Mouse (Mus musculus): ENCODE results near the gene Acp1. TPM values are rescaled to one million over a fixed set of nuclear protein-coding genes. Genes with fewer than 3 reads are reported as not detected.

Gene Acp1
- polyA plus RNA-seq, 1 experiment: 41.3 TPM

- H3K36me3 ChIP-seq (ENCODE audit: control insufficient read depth, insufficient read depth): no peaks in the 10 kb centered on the region
- no peaks in the 10 kb centered on the region for H3K79me3 ChIP-seq (ENCODE audit: low read depth)
- H3ac ChIP-seq (ENCODE audit: control insufficient read depth, insufficient read length, low read depth): no peak overlapping the region
- TF ChIP-seq CEBPB (IDR thresholded peaks at IDR 0.05; ENCODE audit: low read depth): no peak
- no peak for TF ChIP-seq MAX (IDR thresholded peaks at IDR 0.05)
- TF ChIP-seq USF1 (IDR thresholded peaks at IDR 0.05; ENCODE audit: low read depth): no peak
- TF ChIP-seq MYOD1 (IDR thresholded peaks at IDR 0.05; ENCODE audit: control insufficient read depth, insufficient read length, low read depth): no peak
- TF ChIP-seq CTCF (IDR thresholded peaks at IDR 0.05; ENCODE audit: control insufficient read depth, insufficient read depth, insufficient read length): no peak
- TF ChIP-seq MYOG (IDR thresholded peaks at IDR 0.05; ENCODE audit: control insufficient read depth, extremely low read depth, insufficient read length): no peak
- no peak for TF ChIP-seq FOSL1 (IDR thresholded peaks at IDR 0.05; ENCODE audit: insufficient read depth, low read length, poor library complexity, severe bottlenecking)
- H3K79me2 ChIP-seq (ENCODE audit: control insufficient read depth, insufficient read depth): no peaks in the 10 kb centered on the region
- H3K27me3 ChIP-seq (ENCODE audit: control insufficient read depth, insufficient read depth, insufficient read length): no peaks in the 10 kb centered on the region
- no peak overlapping the region for H3K4me3 ChIP-seq (ENCODE audit: insufficient read depth, poor library complexity, severe bottlenecking)
Measured at GRCm38 (mm10) chr12:30928182-30928581, 16.8 kb upstream of the Acp1 start.

- Histone ChIP-seq H3K79me3 (ENCODE audit: low read depth) (no peaks in the 10 kb centered on the region), H3ac (ENCODE audit: control insufficient read depth, insufficient read length, low read depth) (no peak overlapping the region), H3K79me2 (ENCODE audit: control insufficient read depth, insufficient read depth) (no peaks in the 10 kb centered on the region), H3K36me3 (ENCODE audit: control insufficient read depth, insufficient read depth) (no peaks in the 10 kb centered on the region), H3K4me3 (ENCODE audit: insufficient read depth, poor library complexity, severe bottlenecking) (no peak overlapping the region), H3K27me3 (ENCODE audit: control insufficient read depth, insufficient read depth, insufficient read length) (no peaks in the 10 kb centered on the region)
- TF ChIP-seq MAX (IDR thresholded peaks at IDR 0.05) (no peak), USF1 (IDR thresholded peaks at IDR 0.05; ENCODE audit: low read depth) (no peak), MYOD1 (IDR thresholded peaks at IDR 0.05; ENCODE audit: control insufficient read depth, insufficient read length, low read depth) (no peak), FOSL1 (IDR thresholded peaks at IDR 0.05; ENCODE audit: insufficient read depth, low read length, poor library complexity, severe bottlenecking) (no peak), MYOG (IDR thresholded peaks at IDR 0.05; ENCODE audit: control insufficient read depth, extremely low read depth, insufficient read length) (no peak), CEBPB (IDR thresholded peaks at IDR 0.05; ENCODE audit: low read depth) (no peak), CTCF (IDR thresholded peaks at IDR 0.05; ENCODE audit: control insufficient read depth, insufficient read depth, insufficient read length) (no peak)
Measured at GRCm38 (mm10) chr12:30922401-30922800, 11.0 kb upstream of the Acp1 start.

- Histone ChIP-seq H3K79me2 (ENCODE audit: control insufficient read depth, insufficient read depth) (peaks cover 35% of the 10 kb centered on the region), H3K36me3 (ENCODE audit: control insufficient read depth, insufficient read depth) (no peaks in the 10 kb centered on the region), H3K4me3 (ENCODE audit: insufficient read depth, poor library complexity, severe bottlenecking) (no peak overlapping the region), H3K27me3 (ENCODE audit: control insufficient read depth, insufficient read depth, insufficient read length) (no peaks in the 10 kb centered on the region), H3ac (ENCODE audit: control insufficient read depth, insufficient read length, low read depth) (no peak overlapping the region), H3K79me3 (ENCODE audit: low read depth) (peaks cover 22% of the 10 kb centered on the region)
- TF ChIP-seq CTCF (IDR thresholded peaks at IDR 0.05; ENCODE audit: control insufficient read depth, insufficient read depth, insufficient read length) (no peak), USF1 (IDR thresholded peaks at IDR 0.05; ENCODE audit: low read depth) (no peak), MYOD1 (IDR thresholded peaks at IDR 0.05; ENCODE audit: control insufficient read depth, insufficient read length, low read depth) (no peak), MYOG (IDR thresholded peaks at IDR 0.05; ENCODE audit: control insufficient read depth, extremely low read depth, insufficient read length) (no peak), MAX (IDR thresholded peaks at IDR 0.05) (no peak), FOSL1 (IDR thresholded peaks at IDR 0.05; ENCODE audit: insufficient read depth, low read length, poor library complexity, severe bottlenecking) (no peak), CEBPB (IDR thresholded peaks at IDR 0.05; ENCODE audit: low read depth) (no peak)
Measured at GRCm38 (mm10) chr12:30912840-30913239, 1.5 kb upstream of the Acp1 start.

- no peak for TF ChIP-seq MYOG (IDR thresholded peaks at IDR 0.05; ENCODE audit: control insufficient read depth, extremely low read depth, insufficient read length)
- peak overlapping the region; percentile 64 for H3ac ChIP-seq (ENCODE audit: control insufficient read depth, insufficient read length, low read depth)
- no peaks in the 10 kb centered on the region for H3K27me3 ChIP-seq (ENCODE audit: control insufficient read depth, insufficient read depth, insufficient read length)
- no peaks in the 10 kb centered on the region for H3K36me3 ChIP-seq (ENCODE audit: control insufficient read depth, insufficient read depth)
- peaks cover 43% of the 10 kb centered on the region for H3K79me2 ChIP-seq (ENCODE audit: control insufficient read depth, insufficient read depth)
- H3K79me3 ChIP-seq (ENCODE audit: low read depth): peaks cover 22% of the 10 kb centered on the region
- H3K4me3 ChIP-seq (ENCODE audit: insufficient read depth, poor library complexity, severe bottlenecking): peak overlapping the region; percentile 74
Measured at GRCm38 (mm10) chr12:30912048-30912381, 626 bp upstream of the Acp1 start.

- TF ChIP-seq MYOD1 (IDR thresholded peaks at IDR 0.05; ENCODE audit: control insufficient read depth, insufficient read length, low read depth): no peak
- no peak for TF ChIP-seq FOSL1 (IDR thresholded peaks at IDR 0.05; ENCODE audit: insufficient read depth, low read length, poor library complexity, severe bottlenecking)
- TF ChIP-seq CEBPB (IDR thresholded peaks at IDR 0.05; ENCODE audit: low read depth): no peak
- no peak for TF ChIP-seq MAX (IDR thresholded peaks at IDR 0.05)
- TF ChIP-seq USF1 (IDR thresholded peaks at IDR 0.05; ENCODE audit: low read depth): no peak
- TF ChIP-seq CTCF (IDR thresholded peaks at IDR 0.05; ENCODE audit: control insufficient read depth, insufficient read depth, insufficient read length): no peak
- TF ChIP-seq MYOG (IDR thresholded peaks at IDR 0.05; ENCODE audit: control insufficient read depth, extremely low read depth, insufficient read length): no peak
- peaks cover 27% of the 10 kb centered on the region for H3K79me3 ChIP-seq (ENCODE audit: low read depth)
- peak overlapping the region; percentile 84 for H3ac ChIP-seq (ENCODE audit: control insufficient read depth, insufficient read length, low read depth)
- no peaks in the 10 kb centered on the region for H3K27me3 ChIP-seq (ENCODE audit: control insufficient read depth, insufficient read depth, insufficient read length)
- H3K4me3 ChIP-seq (ENCODE audit: insufficient read depth, poor library complexity, severe bottlenecking): peak overlapping the region; percentile 74
- H3K36me3 ChIP-seq (ENCODE audit: control insufficient read depth, insufficient read depth): peaks cover 6% of the 10 kb centered on the region
- peaks cover 54% of the 10 kb centered on the region for H3K79me2 ChIP-seq (ENCODE audit: control insufficient read depth, insufficient read depth)
Measured at GRCm38 (mm10) chr12:30910860-30911259, 529 bp downstream of the Acp1 start.

GRCm38 (mm10) chr12:30909881-30910280 lies 1.5 kb downstream of the Acp1 start:
- no peak for TF ChIP-seq MYOG (IDR thresholded peaks at IDR 0.05; ENCODE audit: control insufficient read depth, extremely low read depth, insufficient read length)
- TF ChIP-seq MAX (IDR thresholded peaks at IDR 0.05): no peak
- TF ChIP-seq FOSL1 (IDR thresholded peaks at IDR 0.05; ENCODE audit: insufficient read depth, low read length, poor library complexity, severe bottlenecking): no peak
- no peak for TF ChIP-seq MYOD1 (IDR thresholded peaks at IDR 0.05; ENCODE audit: control insufficient read depth, insufficient read length, low read depth)
- no peak for TF ChIP-seq CTCF (IDR thresholded peaks at IDR 0.05; ENCODE audit: control insufficient read depth, insufficient read depth, insufficient read length)
- TF ChIP-seq USF1 (IDR thresholded peaks at IDR 0.05; ENCODE audit: low read depth): no peak
- no peak for TF ChIP-seq CEBPB (IDR thresholded peaks at IDR 0.05; ENCODE audit: low read depth)
- Histone ChIP-seq H3K4me3 (ENCODE audit: insufficient read depth, poor library complexity, severe bottlenecking) (no peak overlapping the region), H3K79me2 (ENCODE audit: control insufficient read depth, insufficient read depth) (peaks cover 63% of the 10 kb centered on the region), H3ac (ENCODE audit: control insufficient read depth, insufficient read length, low read depth) (no peak overlapping the region), H3K27me3 (ENCODE audit: control insufficient read depth, insufficient read depth, insufficient read length) (no peaks in the 10 kb centered on the region), H3K79me3 (ENCODE audit: low read depth) (peaks cover 31% of the 10 kb centered on the region), H3K36me3 (ENCODE audit: control insufficient read depth, insufficient read depth) (peaks cover 12% of the 10 kb centered on the region)

All from C2C12 (cell line).